Mouse (Mus musculus) megakaryocyte, adult 5-6 weeks (primary cell): ENCODE measurements around the gene Gstp3. TPM values are rescaled to one million over a fixed set of nuclear protein-coding genes. Genes with fewer than 3 reads are reported as not detected.
A peak's percentile ranks its signal among the peaks of the same experiment; 100 is the strongest.
"Not testable (repeated sequence)": the region's sequence is repeated elsewhere in the genome, so short reads cannot be mapped to it uniquely, and the experiment has no call there.

Source experiments
- ATAC-seq: 2 replicates; pipeline ENCODE4 v1.8.0; 2016; ENCODE audit warnings: mild to moderate bottlenecking, inconsistent platforms; ENCODE audit not compliant: poor library complexity, severe bottlenecking
- total RNA-seq, 2 experiments: library from RNA; stranded (forward) in 1 of 2; stranded (reverse) in 1 of 2; fragments of 153-499, 151-499 nt in 1 of 2; fragments of 221-1000, 200-1000 nt in 1 of 2; gene quantifications; 2 replicates each; pipeline versions ENCODE4 v1.2.3 to v1.2.4; 2015 to 2017

Gstp3 gene
- total RNA-seq, 2 experiments from 2014 or later: 3.0 to 4.0 TPM

- no peak for ATAC-seq
Observed at GRCm38 (mm10) chr19:4042124-4042523, 17.2 kb downstream of the Gstp3 start.

- not testable (repeated sequence) for ATAC-seq
Observed at GRCm38 (mm10) chr19:4041500-4041899, 17.9 kb downstream of the Gstp3 start.

DNA sequence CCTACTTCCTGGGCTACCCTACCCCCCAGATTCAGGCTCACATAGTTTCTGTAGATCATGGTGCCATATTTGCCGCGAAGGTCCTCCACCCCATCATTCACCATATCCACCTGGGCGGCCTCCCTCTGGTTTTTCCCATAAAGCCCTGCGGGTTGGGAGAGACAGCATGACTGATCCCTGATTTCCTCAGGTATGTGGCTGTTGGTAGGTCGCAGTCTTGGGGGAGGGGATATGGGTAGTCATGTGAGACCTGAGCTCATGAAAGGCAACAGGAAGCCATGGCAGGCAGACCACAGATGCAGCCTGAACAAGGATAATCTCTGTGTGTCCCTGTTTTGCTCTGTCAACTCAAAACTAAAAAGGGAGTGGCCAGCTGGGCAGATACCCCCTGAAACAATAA lies 18.4 kb downstream of the Gstp3 start:
- ATAC-seq: not testable (repeated sequence)

- ATAC-seq: peak; percentile 100
Observed at GRCm38 (mm10) chr19:4037788-4038232, 21.6 kb downstream of the Gstp3 start, which contains the start of gene Gstp1. Gene Gstp1 (minus strand): TSS chr19:4037985.

GRCm38 (mm10) chr19:4037154-4037787 lies 22.1 kb downstream of the Gstp3 start:
- ATAC-seq: not testable (repeated sequence)

DNA sequence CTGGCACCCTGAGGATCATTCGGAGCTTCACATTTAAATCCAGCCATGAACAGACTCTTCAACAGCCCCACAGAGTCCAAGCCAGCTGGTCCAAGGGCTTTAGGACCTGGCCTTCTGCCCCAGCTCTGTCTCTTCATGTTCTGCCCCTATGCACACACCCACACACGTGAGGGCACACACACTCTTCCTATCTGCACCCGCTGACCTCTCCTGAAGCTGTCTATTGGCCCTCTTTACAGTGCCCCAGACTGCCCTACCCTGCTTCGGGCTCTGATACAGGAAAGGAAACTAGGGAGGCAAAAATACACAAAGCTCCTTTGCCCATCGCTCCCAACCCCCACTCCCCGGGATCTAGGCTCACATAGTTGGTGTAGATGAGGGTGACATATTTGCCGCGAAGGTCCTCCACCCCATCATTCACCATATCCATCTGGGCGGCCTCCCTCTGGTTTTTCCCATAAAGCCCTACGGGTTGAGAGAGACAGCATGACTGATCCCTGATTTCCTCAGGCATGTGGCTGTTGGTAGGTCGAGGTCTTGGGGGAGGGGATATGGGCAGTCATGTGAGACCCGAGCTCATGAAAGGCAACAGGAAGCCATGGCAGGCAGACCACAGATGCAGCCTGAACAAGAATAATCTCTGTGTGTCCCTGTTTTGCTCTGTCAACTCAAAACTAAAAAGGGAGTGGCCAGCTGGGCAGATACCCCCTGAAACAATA lies 22.9 kb downstream of the Gstp3 start:
- ATAC-seq: no peak

DNA sequence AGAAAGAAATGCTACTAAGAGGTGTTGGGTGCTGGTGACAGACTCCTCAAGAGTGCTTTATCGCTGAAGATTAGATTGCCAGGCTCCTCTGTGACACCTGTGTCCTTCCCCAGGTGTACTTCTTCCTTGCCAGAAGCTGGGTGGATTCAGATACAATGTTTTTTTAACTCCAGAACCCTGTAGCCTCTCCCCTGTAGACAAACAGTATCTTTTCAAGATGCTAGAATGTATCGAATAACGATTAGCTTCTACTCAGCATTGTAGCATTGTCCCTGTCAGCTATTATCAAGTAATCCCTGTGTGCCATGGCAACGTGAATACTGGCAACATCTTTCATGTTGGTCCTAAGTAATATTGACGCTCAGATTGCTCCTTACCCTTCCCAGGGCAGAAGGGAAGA lies 25.6 kb downstream of the Gstp3 start:
- ATAC-seq: no peak

- no peak for ATAC-seq
Observed at GRCm38 (mm10) chr19:4033298-4033697, 26.1 kb downstream of the Gstp3 start.

DNA sequence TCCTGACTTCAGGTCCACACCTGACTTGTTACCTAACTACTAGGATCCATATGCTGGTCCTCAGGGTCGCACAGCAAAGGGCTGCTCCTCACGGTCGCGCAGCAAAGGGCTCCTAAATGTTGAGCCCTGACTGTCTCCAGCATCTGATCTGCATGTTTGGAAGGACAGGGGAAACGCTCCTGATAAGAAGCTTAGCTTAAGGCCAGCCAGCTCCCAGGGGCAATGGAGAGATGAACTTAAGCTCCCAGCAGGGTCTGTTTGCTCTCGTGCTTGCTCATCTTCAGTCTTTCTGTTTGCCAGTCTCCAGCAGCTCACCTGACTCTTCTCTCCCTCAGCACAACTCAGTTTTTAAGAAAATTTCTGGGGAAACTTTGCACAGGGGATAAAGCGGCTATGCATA lies 26.7 kb downstream of the Gstp3 start:
- no peak for ATAC-seq

- ATAC-seq: no peak
Observed at GRCm38 (mm10) chr19:4027576-4027975, 31.8 kb downstream of the Gstp3 start.

GRCm38 (mm10) chr19:4023185-4023584 lies 36.2 kb downstream of the Gstp3 start:
- ATAC-seq: no peak

- ATAC-seq: peak; percentile 96
Observed at GRCm38 (mm10) chr19:4018743-4019583, 40.4 kb downstream of the Gstp3 start.

GRCm38 (mm10) chr19:4017921-4018587 lies 41.3 kb downstream of the Gstp3 start:
- ATAC-seq: no peak

GRCm38 (mm10) chr19:4015635-4016034 lies 43.7 kb downstream of the Gstp3 start:
- ATAC-seq: no peak

DNA sequence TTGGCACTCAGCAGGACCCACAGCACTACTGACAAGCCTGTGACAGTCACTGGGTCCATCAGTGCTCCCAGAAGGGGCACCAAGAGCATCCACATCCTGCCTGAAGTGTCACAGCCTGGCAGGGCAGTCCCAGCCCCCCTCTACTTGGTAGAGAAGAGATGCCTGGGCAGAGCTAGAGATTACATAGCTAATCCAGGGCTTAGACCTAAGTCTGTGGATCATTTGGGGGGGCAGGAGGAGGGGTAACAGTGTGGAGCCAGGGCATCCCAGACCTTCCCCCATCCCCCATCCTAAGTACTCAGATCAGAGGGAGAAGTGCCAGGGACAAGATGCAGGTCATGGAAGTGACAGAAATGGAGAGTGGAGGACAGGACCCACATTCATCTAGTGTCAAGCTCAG lies 44.6 kb downstream of the Gstp3 start:
- ATAC-seq: no peak

- ATAC-seq: peak; percentile 9; the same call in 1 of the 2 replicates
Observed at GRCm38 (mm10) chr19:4013066-4013465, 46.3 kb downstream of the Gstp3 start.

- peak; percentile 99 for ATAC-seq
Observed at GRCm38 (mm10) chr19:4012432-4013022, 46.8 kb downstream of the Gstp3 start, which contains the start of gene Ndufv1. Gene Ndufv1 (minus strand): TSS chr19:4012806.

- no peak for ATAC-seq
Observed at GRCm38 (mm10) chr19:4011086-4011485, 48.3 kb downstream of the Gstp3 start.
